Mouse (Mus musculus) thymus, adult 18-20 months (tissue): ENCODE results near the gene Slco1a5.
"Not testable (repeated sequence)": the region's sequence is repeated elsewhere in the genome, so short reads cannot be mapped to it uniquely, and the experiment has no call there.

Source experiments
- DNase-seq, 2 experiments: peaks; one replicate each; pipeline ENCODE4 v3.0.0; 2022; ENCODE audit warnings: mixed read lengths in 2 of 2

Gene Slco1a5

DNA sequence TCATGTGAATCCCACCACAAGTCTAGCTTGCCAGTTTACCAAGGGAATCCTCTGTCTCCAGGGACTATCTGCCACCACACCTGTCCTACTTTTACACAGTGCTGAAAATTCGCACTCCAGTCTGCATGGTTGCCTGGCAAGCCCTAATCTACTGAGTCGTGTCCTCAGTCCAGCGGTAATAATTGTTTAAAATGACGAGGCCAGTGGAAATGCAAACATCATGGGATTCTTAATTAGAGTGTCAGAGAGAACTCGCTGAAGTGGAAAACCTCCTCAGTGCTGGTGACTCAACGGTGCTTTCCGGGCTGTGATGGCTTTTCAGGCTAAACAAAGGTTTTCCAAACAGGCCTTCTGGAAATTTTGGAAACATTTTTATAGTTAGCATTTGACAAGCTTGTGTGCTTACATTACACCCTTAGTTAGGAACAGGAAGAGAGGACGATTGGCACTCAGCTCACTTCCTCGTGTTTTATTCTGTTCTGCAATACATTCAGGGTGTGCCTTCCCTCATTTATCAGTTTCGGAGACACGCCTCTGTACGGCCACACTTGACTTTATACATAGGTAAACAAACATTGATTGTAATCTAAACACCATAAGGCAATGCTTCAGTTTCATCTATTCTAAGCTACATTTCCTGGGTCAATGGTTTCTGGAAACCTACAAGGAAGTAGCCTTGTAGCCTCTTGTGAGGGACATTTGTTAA, 33.2 kb downstream of the Slco1a5 start:
- no peak for DNase-seq

DNA sequence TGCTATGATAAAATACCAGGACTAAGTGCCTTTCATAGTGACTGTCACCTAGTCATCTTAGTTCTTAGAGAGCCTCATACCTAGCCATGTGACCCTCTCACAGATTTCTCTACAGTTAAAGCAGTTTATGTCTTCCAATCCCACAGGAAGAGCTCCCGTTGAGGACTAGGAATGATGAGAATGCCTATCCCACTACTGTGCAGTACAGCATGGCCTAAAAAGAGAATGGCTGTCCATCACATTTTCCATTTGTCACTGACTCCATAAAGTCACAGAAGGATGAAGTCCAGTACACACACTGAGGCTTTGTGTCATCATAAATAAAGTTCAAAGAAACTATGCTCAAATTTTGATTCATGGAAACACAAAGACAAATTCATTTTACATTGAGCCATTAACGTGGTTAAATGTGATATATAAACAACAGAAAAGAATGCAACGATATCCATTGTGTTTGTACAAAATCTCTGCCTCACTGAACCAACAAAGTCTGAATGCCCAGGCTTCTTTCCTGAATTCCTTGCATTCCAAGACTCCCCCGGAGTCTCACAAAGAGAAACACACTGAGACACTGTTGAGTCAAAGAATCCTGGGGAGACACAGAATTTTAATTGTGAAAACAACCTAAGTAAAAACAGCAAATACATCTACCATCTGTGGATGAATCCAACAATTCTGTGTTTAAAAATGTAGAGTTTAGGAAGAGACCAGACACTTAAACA, 46.9 kb downstream of the Slco1a5 start:
- DNase-seq, result no peak

DNA sequence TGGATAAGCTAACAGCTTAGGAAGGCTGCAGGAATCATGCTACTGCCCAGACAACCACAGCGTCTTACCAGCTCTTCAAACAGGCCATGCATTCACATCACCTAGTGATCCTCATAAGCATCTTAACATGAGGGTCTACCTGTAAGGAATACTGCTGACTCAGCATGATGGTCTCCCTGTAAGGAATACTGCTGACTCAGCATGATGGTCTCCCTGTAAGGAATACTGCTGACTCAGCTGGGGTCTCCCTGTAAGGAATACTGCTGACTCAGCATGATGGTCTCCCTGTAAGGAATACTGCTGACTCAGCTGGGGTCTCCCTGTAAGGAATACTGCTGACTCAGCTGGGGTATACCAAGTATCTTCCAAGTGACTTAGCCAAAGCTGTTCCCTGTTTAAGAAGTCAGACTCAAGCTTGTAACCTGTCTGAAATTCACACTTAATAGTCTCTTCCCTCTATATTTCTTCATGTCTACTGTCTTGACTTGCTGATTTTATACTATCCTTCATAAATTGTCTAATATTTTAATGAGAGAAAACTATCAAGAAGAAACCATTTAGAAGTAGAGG, 72.0 kb downstream of the Slco1a5 start:
- not testable (repeated sequence) for DNase-seq

DNA sequence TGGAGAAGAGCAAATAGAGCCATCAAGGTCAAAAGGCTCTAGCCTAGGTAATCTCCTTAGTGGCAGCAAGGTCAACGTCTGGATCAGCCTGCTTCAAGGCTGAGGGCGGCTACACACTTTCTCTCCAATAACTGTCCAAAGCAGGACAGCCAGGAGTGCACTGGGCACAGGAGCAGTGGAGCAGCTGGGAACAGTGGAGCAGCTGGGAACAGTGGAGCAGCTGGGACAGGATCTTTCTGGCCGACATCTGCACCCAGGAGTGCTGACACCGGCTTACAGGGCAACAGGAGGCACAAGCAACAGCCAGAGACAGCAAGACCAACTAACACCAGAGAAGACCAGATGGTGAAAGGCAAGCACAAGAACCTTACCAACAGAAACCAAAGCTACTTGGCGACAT, 77.7 kb downstream of the Slco1a5 start:
- no peak for DNase-seq

DNA sequence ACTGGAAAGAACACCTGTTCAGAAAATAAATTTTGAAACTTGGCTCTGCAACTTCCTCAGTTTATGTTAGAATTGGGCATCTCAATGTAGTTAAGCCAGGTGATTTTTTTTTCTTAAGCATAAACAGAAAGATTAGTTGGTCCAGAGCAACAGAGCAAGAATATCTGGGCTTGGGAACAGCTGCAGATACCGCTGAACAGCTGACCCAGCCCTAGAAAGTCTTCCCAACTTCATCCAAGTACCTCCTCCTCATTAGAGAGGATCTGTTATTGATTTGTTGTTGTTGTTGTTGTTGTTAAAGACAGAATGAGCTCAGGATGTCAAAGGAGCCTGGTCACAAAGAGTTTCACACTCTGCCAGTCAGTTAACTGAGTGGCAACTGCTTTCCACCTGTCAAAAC, 83.3 kb downstream of the Slco1a5 start:
- DNase-seq, result no peak

DNA sequence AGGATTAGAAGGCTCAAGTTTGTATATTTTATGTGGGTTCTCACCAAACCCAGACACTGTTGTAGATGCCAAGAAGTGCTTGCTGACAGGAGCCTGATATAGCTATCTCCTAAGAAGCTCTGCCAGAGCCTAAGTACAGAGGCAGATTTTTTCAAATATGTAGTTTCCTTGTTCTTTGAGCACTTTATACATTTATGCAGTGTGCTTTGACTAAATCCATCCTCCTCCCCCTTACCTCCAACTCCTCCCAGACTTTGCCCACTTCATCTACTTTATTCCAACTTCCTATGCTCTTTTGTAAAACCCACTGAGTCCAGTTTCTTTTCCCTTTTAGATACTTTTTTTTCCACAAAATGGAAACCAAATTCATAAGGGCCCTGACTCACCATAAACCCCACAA, 102.6 kb downstream of the Slco1a5 start:
- DNase-seq, result no peak

DNA sequence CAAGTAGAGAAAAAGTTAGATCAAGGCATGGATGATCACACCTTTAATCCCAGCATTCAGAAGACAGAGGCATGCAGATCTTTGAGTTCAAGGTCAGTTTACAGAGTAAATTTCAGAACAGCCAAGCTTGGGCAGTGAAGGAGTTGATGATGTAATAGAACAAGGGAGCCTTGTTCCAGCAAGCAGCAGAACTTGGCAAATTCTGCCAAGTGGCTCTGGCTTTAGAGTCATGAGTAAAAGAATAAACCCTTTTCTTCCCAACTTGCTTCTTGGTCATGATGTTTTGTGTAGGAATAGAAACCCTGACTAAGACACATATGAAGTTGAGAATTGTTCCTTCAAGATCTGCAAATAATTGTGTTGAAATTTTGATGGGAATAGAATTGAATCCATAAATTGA, 111.0 kb downstream of the Slco1a5 start:
- no peak for DNase-seq

DNA sequence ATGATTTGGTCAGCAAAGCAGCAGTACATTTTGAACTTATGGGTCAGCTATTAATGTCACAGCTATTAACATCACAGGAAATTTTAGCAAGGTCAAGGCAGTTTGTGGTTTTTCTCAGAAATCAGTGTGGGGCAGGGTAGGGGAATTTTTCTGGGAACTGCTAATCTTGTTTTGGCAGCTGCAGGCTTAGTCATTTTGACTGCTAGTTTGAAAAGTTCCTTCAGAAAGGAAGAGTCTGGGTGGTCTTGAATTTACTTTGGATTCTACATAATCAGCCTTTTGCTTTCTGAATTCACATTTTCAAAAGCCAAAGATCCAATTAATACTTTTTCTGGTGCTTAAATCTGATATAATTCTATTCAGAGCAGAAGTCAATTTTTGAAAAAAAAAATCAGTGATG, 113.0 kb downstream of the Slco1a5 start:
- no peak for DNase-seq

DNA sequence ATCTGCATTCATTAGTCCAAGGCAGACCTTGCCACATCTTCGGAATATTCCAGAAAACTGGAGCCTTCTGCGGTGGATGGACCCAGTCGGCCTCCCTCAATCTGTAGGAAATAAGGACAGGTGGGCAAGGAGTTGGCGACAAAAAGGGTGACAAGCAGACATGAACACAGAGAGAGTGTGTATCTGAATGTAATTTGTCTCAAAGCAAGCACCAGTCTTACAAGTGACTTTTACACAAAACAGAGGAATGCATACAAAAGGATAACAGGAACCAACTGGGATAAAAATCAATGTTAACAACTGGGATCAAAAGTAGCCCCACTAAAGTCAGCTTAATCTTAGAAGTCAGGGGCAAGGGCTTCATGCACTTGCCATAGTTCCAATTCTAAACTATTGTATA, 114.4 kb downstream of the Slco1a5 start, which contains the start of gene Slco1a6:
Gene Slco1a6, minus strand, starts transcription at position 101 of the 400 bp plus-strand sequence.
- DNase-seq, result no peak

DNA sequence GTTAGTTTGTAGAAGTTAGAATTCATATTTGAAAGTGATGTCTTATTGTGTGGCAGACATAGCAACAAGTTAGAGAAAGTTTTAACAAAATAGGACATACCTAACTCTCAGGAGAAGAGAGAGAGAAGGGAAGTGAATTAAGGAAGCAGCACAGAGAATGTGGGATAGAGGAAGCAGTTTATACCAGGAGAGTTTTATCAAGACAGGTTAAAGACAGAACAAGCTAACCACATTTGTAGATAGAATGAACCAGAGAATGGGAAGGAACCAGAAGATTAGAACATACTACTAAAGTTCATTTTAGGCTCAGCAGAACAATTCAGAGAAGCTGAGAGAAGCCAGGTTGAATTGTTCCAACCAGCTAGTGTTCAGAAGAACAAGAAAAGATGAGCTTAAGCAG, 122.3 kb downstream of the Slco1a5 start:
- DNase-seq, result no peak

DNA sequence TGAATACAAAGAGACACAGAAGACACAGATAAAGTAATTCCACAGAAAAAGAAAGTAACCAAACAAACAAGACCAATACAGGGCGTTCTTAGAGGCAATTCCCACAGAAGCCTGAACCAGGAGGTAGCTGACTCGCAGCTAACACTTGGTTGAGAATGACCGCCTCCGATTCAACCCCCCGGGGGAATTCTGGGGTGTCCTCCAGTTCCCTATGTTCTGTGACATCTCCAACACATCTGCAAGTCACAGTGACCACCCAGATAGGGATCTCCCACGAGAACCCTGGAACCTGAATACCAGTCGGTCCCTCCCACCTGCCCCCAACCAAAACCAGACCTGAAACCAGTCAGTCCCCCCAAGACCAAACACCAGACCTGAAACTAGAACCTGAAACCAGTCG, 128.5 kb downstream of the Slco1a5 start:
- DNase-seq, result no peak

DNA sequence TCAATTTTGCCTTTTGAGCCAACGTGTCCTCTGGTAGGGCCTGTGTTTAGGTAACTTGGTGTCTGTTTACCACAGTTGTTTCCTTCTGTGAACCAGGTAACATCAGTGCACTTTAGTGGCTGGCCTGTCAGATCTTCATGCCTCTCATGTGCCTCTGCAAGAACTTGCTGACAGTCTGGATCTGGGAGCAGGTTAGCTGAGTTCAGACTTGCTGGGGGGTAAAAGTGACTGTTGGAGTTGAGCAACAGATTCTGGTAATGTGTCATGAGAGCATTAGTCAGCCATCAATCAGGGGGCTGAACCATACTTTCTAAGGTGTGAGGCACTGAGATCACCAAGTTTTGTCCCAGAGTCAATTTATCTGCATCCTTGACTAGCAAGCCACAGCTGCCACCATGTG, 130.8 kb downstream of the Slco1a5 start:
- DNase-seq, result no peak

DNA sequence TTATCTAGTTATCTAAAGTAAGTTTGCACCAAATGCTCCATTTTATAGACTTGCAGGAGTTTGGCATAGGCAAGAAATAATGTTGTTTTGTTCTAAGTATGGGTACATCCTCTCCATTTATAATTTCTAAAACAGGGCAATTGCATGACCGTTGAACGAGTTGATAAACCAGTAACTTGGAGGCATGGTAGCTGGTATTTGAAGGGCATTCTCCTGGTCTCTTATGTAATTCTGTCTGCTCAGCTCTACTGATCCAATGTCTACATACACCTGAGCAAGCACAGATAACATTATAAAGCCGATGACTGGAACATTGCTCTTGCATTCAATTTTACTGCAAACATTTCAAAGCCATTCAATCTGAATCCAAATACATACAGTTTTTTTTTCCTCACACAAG, 135.4 kb downstream of the Slco1a5 start:
- no peak for DNase-seq

DNA sequence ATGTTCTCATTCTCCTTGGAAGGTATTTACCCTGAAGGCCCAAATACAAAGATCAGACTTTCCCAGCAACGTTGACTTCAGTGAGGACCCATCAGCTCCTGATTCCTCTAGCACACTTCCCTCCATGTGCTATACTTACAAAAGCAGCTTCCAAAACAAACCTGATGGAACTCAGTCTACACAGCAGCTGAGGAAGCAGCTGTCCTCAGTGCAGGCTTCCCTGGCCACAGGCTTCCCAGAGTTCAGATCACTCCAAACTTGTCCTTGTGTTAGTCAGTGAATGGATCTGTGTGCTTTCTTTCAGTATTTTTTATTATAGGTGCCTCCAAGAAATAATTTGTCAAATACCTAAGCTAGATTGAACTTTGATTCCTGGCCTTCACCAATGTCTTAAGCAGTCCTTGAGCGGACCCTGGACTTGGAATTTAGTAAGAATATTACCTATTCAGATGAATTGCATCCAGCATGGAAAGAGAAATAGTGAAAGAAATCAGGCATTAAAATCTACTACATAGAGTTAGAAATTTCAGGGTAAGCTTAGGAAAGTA, 136.8 kb downstream of the Slco1a5 start:
- DNase-seq, result no peak
